Mouse (Mus musculus) MEL (cell line): ENCODE measurements around the gene Tubg1.

Experiments used
- CHD1 ChIP-seq: IDR thresholded peaks from 2 replicates; pipeline ENCODE4 v1.6.1; 2012; ENCODE audit warnings: low read depth, mild to moderate bottlenecking, inconsistent platforms, low read length, improper control_type of control experiment
- CTCF ChIP-seq, 3 experiments: IDR thresholded peaks in 2 of 3; conservative IDR thresholded peaks in 1 of 3; 2 replicates each; pipeline ENCODE4 v1.5.1; 2011 to 2012; ENCODE audit warnings: low read length in 3 of 3, low read depth in 2 of 3, mild to moderate bottlenecking in 2 of 3, improper control_type of control experiment in 1 of 3, inconsistent platforms in 1 of 3, mixed read lengths in 1 of 3, moderate library complexity in 1 of 3; ENCODE audit not compliant: control insufficient read depth in 1 of 3, insufficient read depth in 1 of 3, poor library complexity in 1 of 3, severe bottlenecking in 1 of 3
- EP300 ChIP-seq, 2 experiments: IDR thresholded peaks; 2 replicates each; pipeline ENCODE4 v1.6.1; 2011; ENCODE audit warnings: improper control_type of control experiment in 2 of 2, low read length in 2 of 2, low read depth in 1 of 2, mild to moderate bottlenecking in 1 of 2
- HCFC1 ChIP-seq: IDR thresholded peaks from 2 replicates; pipeline ENCODE4 v1.6.1; 2012; ENCODE audit warnings: low read depth, mild to moderate bottlenecking, inconsistent platforms, low read length, improper control_type of control experiment, moderate library complexity
- JUND ChIP-seq: IDR thresholded peaks from 2 replicates; pipeline ENCODE4 v1.6.1; 2011; ENCODE audit warnings: low read depth, mild to moderate bottlenecking, improper control_type of control experiment, low read length
- KAT2A ChIP-seq: conservative IDR thresholded peaks from 2 replicates; pipeline ENCODE4 v1.6.1; 2012; ENCODE audit warnings: low read depth, low read length, improper control_type of control experiment, inconsistent platforms
- MAZ ChIP-seq: IDR thresholded peaks from 2 replicates; pipeline ENCODE4 v1.6.1; 2012; ENCODE audit warnings: low read depth, mild to moderate bottlenecking, inconsistent platforms, low read length, improper control_type of control experiment
- MYC ChIP-seq: IDR thresholded peaks from 2 replicates; pipeline ENCODE4 v1.6.1; 2011; ENCODE audit warnings: low read depth, mild to moderate bottlenecking, low read length, improper control_type of control experiment, moderate library complexity
- POLR2A ChIP-seq, 2 experiments: IDR thresholded peaks; 2 replicates each; pipeline ENCODE4 v1.6.1; 2011 to 2012; ENCODE audit warnings: low read length in 2 of 2, mild to moderate bottlenecking in 2 of 2, control low read depth in 1 of 2, improper control_type of control experiment in 1 of 2, low read depth in 1 of 2, moderate library complexity in 1 of 2; ENCODE audit not compliant: control insufficient read depth in 1 of 2, insufficient read depth in 1 of 2, poor library complexity in 1 of 2
- POLR2AphosphoS5 ChIP-seq: IDR thresholded peaks from 2 replicates; pipeline ENCODE4 v1.6.1; 2012; ENCODE audit warnings: low read depth, borderline replicate concordance, mild to moderate bottlenecking, inconsistent platforms, low read length, moderate library complexity, mixed read lengths
- TCF12 ChIP-seq: IDR thresholded peaks from 2 replicates; pipeline ENCODE4 v1.6.1; 2014; ENCODE audit warnings: low read depth, mild to moderate bottlenecking, inconsistent platforms, low read length, improper control_type of control experiment, moderate library complexity
- UBTF ChIP-seq: IDR thresholded peaks from 2 replicates; pipeline ENCODE4 v1.6.1; 2012; ENCODE audit warnings: low read depth, mild to moderate bottlenecking, inconsistent platforms, low read length, improper control_type of control experiment, moderate library complexity, borderline replicate concordance; ENCODE audit not compliant: insufficient read depth
- ZNF384 ChIP-seq: IDR thresholded peaks from 2 replicates; pipeline ENCODE4 v1.6.1; 2012; ENCODE audit warnings: low read depth, mild to moderate bottlenecking, inconsistent platforms, low read length, improper control_type of control experiment

DNA sequence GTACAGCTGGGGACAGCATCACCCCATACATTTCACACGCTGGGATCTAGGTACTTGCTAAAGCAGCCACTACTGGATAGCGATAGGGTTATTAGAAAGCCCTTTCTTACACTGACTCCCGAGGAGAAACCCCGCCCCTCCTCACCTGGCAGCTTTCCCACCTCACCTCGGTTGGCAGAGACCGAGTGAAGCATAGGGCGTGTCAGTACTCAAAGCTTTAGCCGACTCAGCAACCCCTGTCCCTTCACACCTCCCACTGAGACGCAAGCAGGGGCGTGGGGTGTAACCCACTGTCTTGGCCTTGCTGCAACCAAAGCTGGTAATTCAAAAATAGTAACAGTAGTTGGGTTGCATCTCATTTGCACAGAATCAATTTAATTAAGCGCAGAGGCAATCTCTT is 53.4 kb downstream of the Tubg1 start:
- TF ChIP-seq ZNF384: no peak
- no peak for TF ChIP-seq POLR2AphosphoS5
- no peak for TF ChIP-seq CTCF (IDR thresholded peaks at IDR 0.05 in 2 of 3, conservative IDR thresholded peaks at IDR 0.05 in 1 of 3; ENCODE audit: control insufficient read depth in 1 of 3, insufficient read depth in 1 of 3, low read depth in 2 of 3, low read length in 3 of 3, poor library complexity in 1 of 3, severe bottlenecking in 1 of 3)
- TF ChIP-seq UBTF: no peak
- no peak for TF ChIP-seq KAT2A
- TF ChIP-seq EP300 (IDR thresholded peaks at IDR 0.05; ENCODE audit: low read depth in 1 of 2, low read length in 2 of 2): no peak
- no peak for TF ChIP-seq MYC
- TF ChIP-seq POLR2A (IDR thresholded peaks at IDR 0.05; ENCODE audit: control insufficient read depth in 1 of 2, insufficient read depth in 1 of 2, low read depth in 1 of 2, low read length in 2 of 2, poor library complexity in 1 of 2): no peak
- no peak for TF ChIP-seq CHD1
- no peak for TF ChIP-seq HCFC1
- no peak for TF ChIP-seq JUND
- TF ChIP-seq TCF12: no peak
- no peak for TF ChIP-seq MAZ
